Mouse (Mus musculus) layer of hippocampus, postnatal 14 days (tissue): Measurements from ENCODE around the gene Dmp1. TPM values are rescaled to one million over a fixed set of nuclear protein-coding genes. Genes with fewer than 3 reads are reported as not detected.

ENCODE experiments used
- DNase-seq, 2 experiments: peaks; one replicate each; pipeline ENCODE4 v3.0.0; 2021 to 2022; ENCODE audit warnings: low spot score in 2 of 2, mixed read lengths in 1 of 2
- total RNA-seq, 2 experiments: library from RNA; stranded (reverse); gene quantifications; 2 replicates each; pipeline ENCODE4 v1.2.3; 2021

The Dmp1 gene
- total RNA-seq, 2 experiments from 2014 or later = 1.1 to 1.3 TPM

DNA sequence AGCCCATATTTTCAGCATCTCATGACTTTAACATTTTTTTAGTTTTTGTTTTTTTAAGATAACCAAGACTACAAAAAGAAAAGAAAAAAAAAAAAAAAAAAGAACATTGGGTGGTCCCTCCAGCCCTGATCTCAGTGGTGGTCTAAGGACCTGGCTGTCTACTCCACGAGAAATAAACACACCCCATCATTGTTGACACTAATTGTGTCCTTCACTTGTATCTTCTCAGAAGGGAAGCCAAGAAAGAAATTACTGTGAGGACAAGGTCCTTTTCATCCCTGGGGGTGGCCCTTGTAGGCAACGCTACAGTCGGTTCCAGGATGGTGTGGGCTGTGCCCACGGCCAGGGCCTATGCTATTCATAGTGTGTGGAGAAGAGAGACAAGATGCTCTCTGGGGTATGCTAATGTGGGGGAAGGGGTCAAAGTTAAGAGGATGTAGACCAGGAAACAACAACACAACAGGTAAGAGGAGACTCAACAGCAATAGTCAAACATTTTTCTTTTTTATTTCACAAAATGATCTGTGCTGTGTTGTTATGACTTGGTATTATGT lies 59.6 kb downstream of the Dmp1 start:
- no peak for DNase-seq

DNA sequence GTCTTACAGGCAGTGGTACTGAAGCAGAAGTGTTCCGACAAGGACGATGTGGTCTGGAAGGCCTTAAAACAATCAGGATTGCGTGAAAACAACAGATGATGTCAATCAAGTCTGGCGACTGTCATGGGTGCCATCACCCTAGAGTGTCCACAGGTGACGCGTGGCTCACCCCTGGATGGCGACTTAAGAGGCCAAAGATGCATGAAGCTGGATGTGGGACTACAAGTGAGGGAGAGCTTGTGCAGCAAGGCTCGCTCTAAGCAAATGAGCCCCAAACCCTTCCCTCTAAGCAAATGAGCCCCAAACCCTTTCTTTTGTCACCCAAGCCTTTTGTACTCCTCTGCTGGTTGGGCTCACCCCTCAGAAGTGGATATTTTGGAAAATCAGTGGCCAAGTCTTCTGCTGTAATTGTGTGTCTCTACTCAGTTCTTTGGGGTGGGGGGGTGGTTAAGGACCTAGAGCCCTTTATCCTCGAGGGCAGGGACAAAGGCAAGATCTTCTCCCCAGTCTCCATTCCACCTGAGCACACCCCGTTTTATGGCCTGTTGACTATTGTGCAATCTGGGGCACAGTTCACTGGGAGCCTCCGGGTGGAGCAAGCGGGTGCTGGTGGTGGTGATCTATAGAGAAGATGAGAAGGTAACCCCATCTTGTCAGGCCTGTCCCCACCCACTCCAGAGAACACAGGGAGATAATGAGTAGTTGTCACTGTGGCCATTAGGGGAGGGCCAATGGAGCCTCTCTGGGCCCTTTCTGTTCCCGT lies 60.8 kb downstream of the Dmp1 start:
- DNase-seq = no peak

Other genes with a start within 250 kb of the Dmp1 start
- gene Hsd17b13, start 225.2 kb upstream of the Dmp1 start, total RNA-seq = not detected
- 10 to 100 TPM; 36.7 to 39.9 TPM for gene Hsd17b11, start 180.7 kb upstream of the Dmp1 start, total RNA-seq
- 10 to 100 TPM; 75.6 to 77.4 TPM for gene Nudt9, start 156.3 kb upstream of the Dmp1 start, total RNA-seq
- gene Gm17660, start 125.0 kb upstream of the Dmp1 start, total RNA-seq = not detected
- 1,000 to 10,000 TPM; 1,351 to 1,429 TPM for gene Sparcl1, start 88.9 kb upstream of the Dmp1 start, total RNA-seq
- gene Dspp, start 31.9 kb upstream of the Dmp1 start, total RNA-seq = not detected
- under 1 TPM; 0.31 to 0.41 TPM for gene Ibsp, start 96.6 kb downstream of the Dmp1 start, total RNA-seq
- gene Mepe, start 122.7 kb downstream of the Dmp1 start, total RNA-seq = not detected
- 1 to 10 TPM; 1.8 to 2.4 TPM for gene Spp1, start 232.5 kb downstream of the Dmp1 start, total RNA-seq